Mouse (Mus musculus): ENCODE results near the gene Sema3a. TPM values are rescaled to one million over a fixed set of nuclear protein-coding genes. Genes with fewer than 3 reads are reported as not detected.
"Not testable (repeated sequence)": the region's sequence is repeated elsewhere in the genome, so short reads cannot be mapped to it uniquely, and the experiment has no call there.

Sema3a gene
- polyA plus RNA-seq, 1 experiment from 2014 or later: 30.8 TPM

DNA sequence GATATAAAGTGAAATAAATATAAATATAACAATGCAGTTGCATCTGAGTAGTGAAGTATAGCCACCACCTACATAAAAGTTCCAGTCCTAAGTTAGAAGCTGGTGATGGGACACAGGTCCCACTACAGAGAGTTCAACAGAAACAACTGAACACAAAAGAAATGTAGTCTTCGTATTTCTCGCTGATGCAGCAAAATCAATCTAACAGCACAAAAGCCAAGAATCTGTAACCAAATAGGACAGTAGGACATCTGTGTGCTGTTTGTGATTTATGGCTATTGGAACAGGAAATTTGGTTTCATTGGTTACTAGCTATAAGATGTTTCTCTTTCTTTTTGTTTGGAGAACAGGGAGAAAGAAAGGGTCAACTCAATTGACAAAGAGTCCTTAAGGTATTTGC lies 469.2 kb downstream of the Sema3a start:
- Histone ChIP-seq H3K27ac (ENCODE audit: low read length) (no peak overlapping the region), H3K36me3 (ENCODE audit: control insufficient read depth, insufficient read depth, low read length) (peaks cover 2% of the 10 kb centered on the region; the same call in 1 of the 2 replicates), H3K9ac (ENCODE audit: low read length) (no peak overlapping the region), H3K27me3 (ENCODE audit: control insufficient read depth, insufficient read depth, low read depth, low read length) (no peaks in the 10 kb centered on the region), H3K4me3 (ENCODE audit: low read length) (no peak overlapping the region), H3K4me2 (ENCODE audit: low read depth, low read length) (no peak overlapping the region), H3K4me1 (replicated peaks; ENCODE audit: control insufficient read depth, insufficient read depth, low read length) (no peaks in the 10 kb centered on the region), H3K9me3 (ENCODE audit: control insufficient read depth, low read length) (no peaks in the 10 kb centered on the region)
- no peak for ATAC-seq (ENCODE audit: low read depth)
- WGBS: 82% methylated on average over 2 of the region's 2 CpGs

DNA sequence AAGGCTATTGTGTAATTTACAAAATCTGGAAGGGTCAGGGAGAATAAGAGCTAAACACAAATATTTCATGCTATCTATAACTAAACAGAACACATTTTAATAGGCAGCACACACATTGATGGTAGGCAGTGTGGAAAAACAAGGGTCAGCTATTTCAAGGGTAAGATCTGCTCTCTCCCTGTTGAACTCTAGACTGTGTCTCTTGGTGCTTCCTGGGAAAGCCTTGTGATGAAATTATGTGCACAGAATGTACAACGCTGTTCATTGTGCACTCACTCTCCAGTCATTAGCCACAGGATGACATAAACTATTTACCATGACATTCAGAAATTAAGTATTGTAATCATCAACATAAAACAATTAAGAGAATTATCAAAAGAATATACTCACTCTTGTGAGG lies 486.4 kb downstream of the Sema3a start:
- H3K27ac ChIP-seq (ENCODE audit: low read length): no peak overlapping the region
- H3K27me3 ChIP-seq (ENCODE audit: control insufficient read depth, insufficient read depth, low read depth, low read length): no peaks in the 10 kb centered on the region
- H3K9me3 ChIP-seq (ENCODE audit: control insufficient read depth, low read length): no peaks in the 10 kb centered on the region
- 36% methylated on average over 1 of the region's 1 CpGs for WGBS
- H3K9ac ChIP-seq (ENCODE audit: low read length): no peak overlapping the region
- no peaks in the 10 kb centered on the region for H3K4me1 ChIP-seq (replicated peaks; ENCODE audit: control insufficient read depth, insufficient read depth, low read length)
- ATAC-seq (ENCODE audit: low read depth): 0 out of 2 replicates have a peak, but pooled peaks have one; percentile 49
- no peak overlapping the region for H3K4me3 ChIP-seq (ENCODE audit: low read length)
- H3K4me2 ChIP-seq (ENCODE audit: low read depth, low read length): no peak overlapping the region
- no peaks in the 10 kb centered on the region for H3K36me3 ChIP-seq (ENCODE audit: control insufficient read depth, insufficient read depth, low read length)

DNA sequence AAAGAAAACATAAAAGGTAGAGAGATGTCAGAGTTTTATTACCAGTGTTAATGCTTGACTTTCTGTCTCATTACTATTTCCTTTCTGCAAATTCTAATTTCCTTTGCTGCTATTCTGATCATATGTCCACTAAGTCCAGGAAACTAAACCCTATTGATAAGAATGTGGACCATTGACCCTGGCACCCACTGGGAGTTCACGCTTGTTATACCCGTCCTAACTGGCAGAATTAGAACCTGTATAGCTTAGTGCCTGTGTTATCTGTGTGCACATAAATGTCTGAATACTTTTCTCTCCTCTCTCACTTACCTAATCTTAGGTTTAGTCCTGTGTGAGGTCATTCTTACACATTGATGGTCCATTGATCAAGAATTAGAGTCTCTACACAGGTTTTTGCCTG lies 486.9 kb downstream of the Sema3a start:
- Histone ChIP-seq H3K27ac (ENCODE audit: low read length) (no peak overlapping the region), H3K27me3 (ENCODE audit: control insufficient read depth, insufficient read depth, low read depth, low read length) (no peaks in the 10 kb centered on the region), H3K9me3 (ENCODE audit: control insufficient read depth, low read length) (no peaks in the 10 kb centered on the region), H3K4me3 (ENCODE audit: low read length) (no peak overlapping the region), H3K36me3 (ENCODE audit: control insufficient read depth, insufficient read depth, low read length) (no peaks in the 10 kb centered on the region), H3K4me2 (ENCODE audit: low read depth, low read length) (no peak overlapping the region), H3K9ac (ENCODE audit: low read length) (no peak overlapping the region), H3K4me1 (replicated peaks; ENCODE audit: control insufficient read depth, insufficient read depth, low read length) (no peaks in the 10 kb centered on the region)
- WGBS: 64% methylated on average over 2 of the region's 2 CpGs
- no peak for ATAC-seq (ENCODE audit: low read depth)

DNA sequence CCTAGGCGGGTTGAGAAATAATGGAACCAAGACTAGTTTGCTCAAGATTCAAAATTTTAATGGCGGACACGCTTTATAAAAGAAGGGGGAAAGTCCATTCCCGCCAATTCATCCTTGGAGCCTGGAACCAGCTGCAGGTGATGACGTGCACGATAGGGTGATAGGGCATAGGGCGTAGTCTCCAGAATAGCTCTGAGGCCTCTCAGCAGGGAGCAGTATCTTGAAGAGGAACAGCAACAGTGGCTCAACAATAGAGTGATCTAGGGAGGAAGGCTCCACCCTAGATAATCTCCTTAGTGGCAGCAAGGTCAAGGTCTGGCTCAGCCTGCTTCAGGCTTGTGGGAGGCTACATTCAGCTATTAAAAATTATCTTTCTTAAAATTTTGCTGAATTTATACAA lies 489.4 kb downstream of the Sema3a start:
- not testable (repeated sequence) for H3K36me3 ChIP-seq (ENCODE audit: control insufficient read depth, insufficient read depth, low read length); H3K27me3 ChIP-seq (ENCODE audit: control insufficient read depth, insufficient read depth, low read depth, low read length); H3K4me1 ChIP-seq (replicated peaks; ENCODE audit: control insufficient read depth, insufficient read depth, low read length); H3K9ac ChIP-seq (ENCODE audit: low read length); H3K4me3 ChIP-seq (ENCODE audit: low read length); ATAC-seq (ENCODE audit: low read depth); H3K9me3 ChIP-seq (ENCODE audit: control insufficient read depth, low read length); H3K27ac ChIP-seq (ENCODE audit: low read length); H3K4me2 ChIP-seq (ENCODE audit: low read depth, low read length)
- WGBS: 89% methylated on average over 7 of the region's 7 CpGs

DNA sequence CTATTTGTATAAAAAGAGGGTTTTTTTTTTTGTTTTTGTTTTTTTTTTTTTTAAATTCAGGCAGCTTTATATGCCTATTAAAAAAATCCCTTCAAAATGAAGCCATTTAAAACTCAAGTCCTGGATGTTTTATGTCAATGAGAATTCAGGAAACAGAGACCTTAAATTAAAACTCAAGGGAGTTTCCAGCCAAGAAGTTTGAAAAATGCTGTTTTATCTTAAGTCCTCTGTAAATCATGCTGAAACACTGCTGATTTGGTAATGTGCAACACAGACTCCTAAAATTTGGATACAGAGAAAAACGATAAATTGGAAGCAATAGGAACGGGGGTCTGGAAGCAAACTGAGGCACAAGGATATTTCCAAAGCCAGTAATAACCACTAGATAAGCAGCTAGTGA lies 490.7 kb downstream of the Sema3a start:
- Histone ChIP-seq H3K4me2 (ENCODE audit: low read depth, low read length) (no peak overlapping the region), H3K4me3 (ENCODE audit: low read length) (no peak overlapping the region), H3K36me3 (ENCODE audit: control insufficient read depth, insufficient read depth, low read length) (no peaks in the 10 kb centered on the region), H3K27ac (ENCODE audit: low read length) (no peak overlapping the region), H3K9me3 (ENCODE audit: control insufficient read depth, low read length) (no peaks in the 10 kb centered on the region), H3K9ac (ENCODE audit: low read length) (no peak overlapping the region), H3K27me3 (ENCODE audit: control insufficient read depth, insufficient read depth, low read depth, low read length) (no peaks in the 10 kb centered on the region), H3K4me1 (replicated peaks; ENCODE audit: control insufficient read depth, insufficient read depth, low read length) (no peaks in the 10 kb centered on the region)
- ATAC-seq (ENCODE audit: low read depth): 0 out of 2 replicates have a peak, but pooled peaks have one; percentile 36
- WGBS: 47% methylated on average over 2 of the region's 2 CpGs

DNA sequence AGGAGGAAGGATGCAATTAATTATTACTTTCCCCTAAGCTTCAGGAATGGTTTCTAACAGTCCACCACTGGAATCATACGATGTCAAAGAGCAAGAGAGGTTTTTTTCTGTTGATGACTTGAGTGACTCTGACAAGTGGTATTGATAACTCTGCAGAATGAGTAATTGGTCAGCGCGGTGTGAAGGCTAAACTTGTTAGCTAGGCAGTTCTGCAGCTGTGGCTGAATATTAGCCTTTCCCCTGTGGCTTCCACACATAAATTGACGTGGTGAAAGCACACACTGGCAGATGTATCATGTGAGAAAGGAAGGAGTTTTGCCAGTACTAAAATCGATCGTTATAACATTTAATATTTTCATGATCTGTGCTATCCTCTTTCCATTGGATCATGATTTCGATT lies 497.4 kb downstream of the Sema3a start:
- Histone ChIP-seq H3K9ac (ENCODE audit: low read length) (no peak overlapping the region), H3K9me3 (ENCODE audit: control insufficient read depth, low read length) (no peaks in the 10 kb centered on the region), H3K27ac (ENCODE audit: low read length) (no peak overlapping the region), H3K4me2 (ENCODE audit: low read depth, low read length) (no peak overlapping the region), H3K4me3 (ENCODE audit: low read length) (no peak overlapping the region), H3K36me3 (ENCODE audit: control insufficient read depth, insufficient read depth, low read length) (no peaks in the 10 kb centered on the region), H3K27me3 (ENCODE audit: control insufficient read depth, insufficient read depth, low read depth, low read length) (no peaks in the 10 kb centered on the region), H3K4me1 (replicated peaks; ENCODE audit: control insufficient read depth, insufficient read depth, low read length) (0 out of 2 replicates have a peak, but pooled peaks cover 3% of the 10 kb centered on the region)
- no peak for ATAC-seq (ENCODE audit: low read depth)
- WGBS: 71% methylated on average over 7 of the region's 7 CpGs

DNA sequence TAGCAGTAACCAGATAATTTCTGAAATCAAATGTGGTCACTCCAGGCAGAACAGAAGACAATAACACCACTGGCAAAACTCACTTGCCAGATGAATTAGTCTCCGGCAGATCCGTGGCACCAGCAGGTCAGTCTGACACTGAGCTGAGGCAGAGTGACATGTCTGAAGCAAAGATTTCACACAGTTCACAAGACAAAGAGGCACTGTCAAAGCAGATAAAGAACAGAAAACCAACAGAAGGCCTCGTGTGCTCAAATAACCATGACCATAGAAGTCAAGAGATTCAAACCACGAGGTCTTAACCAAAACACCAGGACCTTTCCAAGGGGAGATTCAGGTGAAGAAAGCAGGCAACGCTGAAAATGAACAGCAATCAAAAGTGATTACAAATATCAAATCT lies 499.5 kb downstream of the Sema3a start:
- Histone ChIP-seq H3K4me3 (ENCODE audit: low read length) (no peak overlapping the region), H3K27ac (ENCODE audit: low read length) (no peak overlapping the region), H3K4me1 (replicated peaks; ENCODE audit: control insufficient read depth, insufficient read depth, low read length) (0 out of 2 replicates have a peak, but pooled peaks cover 9% of the 10 kb centered on the region), H3K9me3 (ENCODE audit: control insufficient read depth, low read length) (no peaks in the 10 kb centered on the region), H3K4me2 (ENCODE audit: low read depth, low read length) (no peak overlapping the region), H3K27me3 (ENCODE audit: control insufficient read depth, insufficient read depth, low read depth, low read length) (no peaks in the 10 kb centered on the region), H3K9ac (ENCODE audit: low read length) (no peak overlapping the region), H3K36me3 (ENCODE audit: control insufficient read depth, insufficient read depth, low read length) (no peaks in the 10 kb centered on the region)
- ATAC-seq (ENCODE audit: low read depth): no peak
- WGBS: 62% methylated on average over 5 of the region's 5 CpGs

DNA sequence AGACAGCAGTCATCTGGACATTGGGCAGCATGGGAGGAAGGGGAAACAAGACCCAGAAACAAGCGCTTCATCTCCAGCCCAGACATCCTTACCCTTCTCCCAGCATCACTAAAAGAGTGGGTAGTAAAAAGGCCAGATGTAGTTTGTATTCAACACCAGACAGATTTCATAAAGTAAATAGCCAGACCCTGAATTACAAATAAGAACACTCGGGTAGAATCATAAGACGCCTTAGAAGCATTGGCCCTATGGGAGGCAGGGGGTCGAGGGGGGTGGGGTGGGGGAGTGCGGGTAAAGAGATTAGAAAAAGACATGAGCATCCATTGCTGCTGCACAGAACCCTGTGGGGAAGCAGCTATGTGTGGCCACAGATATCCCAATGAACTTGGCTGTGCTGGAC lies 500.9 kb downstream of the Sema3a start:
- H3K27ac ChIP-seq (ENCODE audit: low read length): no peak overlapping the region; the same call in 1 of the 2 replicates
- no peak overlapping the region for H3K4me3 ChIP-seq (ENCODE audit: low read length)
- no peaks in the 10 kb centered on the region for H3K9me3 ChIP-seq (ENCODE audit: control insufficient read depth, low read length)
- 44% methylated on average over 5 of the region's 5 CpGs for WGBS
- H3K27me3 ChIP-seq (ENCODE audit: control insufficient read depth, insufficient read depth, low read depth, low read length): no peaks in the 10 kb centered on the region
- H3K9ac ChIP-seq (ENCODE audit: low read length): no peak overlapping the region
- no peak overlapping the region for H3K4me2 ChIP-seq (ENCODE audit: low read depth, low read length)
- no peaks in the 10 kb centered on the region for H3K36me3 ChIP-seq (ENCODE audit: control insufficient read depth, insufficient read depth, low read length)
- 0 out of 2 replicates have a peak, but pooled peaks cover 9% of the 10 kb centered on the region for H3K4me1 ChIP-seq (replicated peaks; ENCODE audit: control insufficient read depth, insufficient read depth, low read length)
- ATAC-seq (ENCODE audit: low read depth): peak; percentile 89

DNA sequence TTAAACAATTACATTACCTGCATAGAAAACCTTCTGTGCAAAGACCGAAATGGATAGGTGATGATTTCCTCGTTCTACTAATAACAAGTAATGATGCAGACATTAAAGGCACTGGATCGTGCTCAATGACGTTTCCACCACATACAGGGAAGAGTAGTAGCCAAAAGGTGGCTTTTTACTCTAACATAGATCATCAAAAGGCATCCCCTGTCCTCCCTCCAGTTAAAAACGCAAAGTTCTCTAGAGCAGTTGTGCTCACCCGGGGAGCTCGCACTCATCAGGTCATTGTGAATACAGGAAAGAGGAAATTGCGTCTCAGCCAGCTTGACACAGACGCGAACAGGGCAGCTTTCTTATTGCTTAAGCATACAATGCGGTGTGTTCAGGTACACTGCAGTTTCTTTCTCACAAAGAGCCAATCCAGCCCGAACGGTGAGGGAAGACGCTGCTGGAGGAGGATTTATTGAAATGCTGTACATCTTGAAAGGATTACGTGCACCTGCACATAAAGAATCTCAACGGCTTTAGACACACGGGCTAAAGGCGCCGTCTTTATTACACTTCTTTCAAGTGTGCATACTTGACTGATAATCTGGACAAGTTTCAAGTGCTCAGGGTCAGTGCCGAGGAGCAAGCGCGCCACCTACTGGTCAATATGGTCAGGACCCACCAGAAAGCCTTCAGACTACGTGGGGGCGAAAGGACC lies 503.5 kb downstream of the Sema3a start:
- 8% methylated on average over 24 of the region's 24 CpGs for WGBS
- Histone ChIP-seq H3K27ac (ENCODE audit: low read length) (peak overlapping the region; percentile 59; the same call in 1 of the 2 replicates), H3K9ac (ENCODE audit: low read length) (peak overlapping the region; percentile 63), H3K4me3 (ENCODE audit: low read length) (peak overlapping the region; percentile 58), H3K4me2 (ENCODE audit: low read depth, low read length) (peak overlapping the region; percentile 85), H3K9me3 (ENCODE audit: control insufficient read depth, low read length) (no peaks in the 10 kb centered on the region), H3K36me3 (ENCODE audit: control insufficient read depth, insufficient read depth, low read length) (no peaks in the 10 kb centered on the region), H3K27me3 (ENCODE audit: control insufficient read depth, insufficient read depth, low read depth, low read length) (no peaks in the 10 kb centered on the region), H3K4me1 (replicated peaks; ENCODE audit: control insufficient read depth, insufficient read depth, low read length) (0 out of 2 replicates have a peak, but pooled peaks cover 9% of the 10 kb centered on the region)
- ATAC-seq (ENCODE audit: low read depth): peak; percentile 71
